Mouse (Mus musculus) ES-Bruce4 (cell line): ENCODE measurements at regions not wholly inside any gene's neighbourhood (a gene's known extent, or its start where the extent isn't known, plus 50 kb on each side); places are given as distances from the start of the nearest gene placed in this dataset.

Experiments used
- EP300 ChIP-seq: IDR thresholded peaks from 2 replicates; pipeline ENCODE4 v1.6.1; 2011; ENCODE audit warnings: low read depth, low read length; ENCODE audit not compliant: insufficient read depth
- POLR2A ChIP-seq: IDR thresholded peaks from one replicate; pipeline ENCODE4 v1.8.1; 2011; ENCODE audit warnings: low read length; ENCODE audit not compliant: insufficient read depth

GRCm38 (mm10) chr8:27900115-27900514 is 452.6 kb downstream of the Poteg start:
- TF ChIP-seq EP300: no peak
- no peak for TF ChIP-seq POLR2A
